Mouse (Mus musculus) gastrocnemius, adult 8-10 months (tissue): Measurements from ENCODE around the gene Fam20b. TPM values are rescaled to one million over a fixed set of nuclear protein-coding genes. Genes with fewer than 3 reads are reported as not detected.
"Not testable (repeated sequence)": the region's sequence is repeated elsewhere in the genome, so short reads cannot be mapped to it uniquely, and the experiment has no call there.

Experiments
- DNase-seq, 2 experiments: peaks; one replicate each; pipeline ENCODE4 v3.0.0; 2022; ENCODE audit warnings: low spot score in 2 of 2
- total RNA-seq, 4 experiments: library from RNA; stranded (reverse); gene quantifications; 2 replicates each; pipeline ENCODE4 v1.2.4; 2022

Fam20b gene
- total RNA-seq, 4 experiments from 2014 or later: 28.2 to 50.5 (median 34.6) TPM

GRCm38 (mm10) chr1:156672720-156673475, 46.0 kb downstream of the Fam20b start:
- no peak for DNase-seq

- no peak for DNase-seq
Observed at GRCm38 (mm10) chr1:156671921-156672320, 47.0 kb downstream of the Fam20b start.

GRCm38 (mm10) chr1:156669208-156669983, 49.5 kb downstream of the Fam20b start:
- DNase-seq: no peak

GRCm38 (mm10) chr1:156668602-156669001, 50.3 kb downstream of the Fam20b start:
- no peak for DNase-seq

- no peak for DNase-seq
Observed at GRCm38 (mm10) chr1:156667141-156667926, 51.6 kb downstream of the Fam20b start.

GRCm38 (mm10) chr1:156665777-156666176, 53.1 kb downstream of the Fam20b start:
- no peak for DNase-seq

GRCm38 (mm10) chr1:156660660-156661236, 58.1 kb downstream of the Fam20b start:
- not testable (repeated sequence) for DNase-seq

GRCm38 (mm10) chr1:156659906-156660659, 58.8 kb downstream of the Fam20b start:
- no peak for DNase-seq

GRCm38 (mm10) chr1:156658676-156659075, 60.2 kb downstream of the Fam20b start:
- no peak for DNase-seq

- DNase-seq: no peak
Observed at GRCm38 (mm10) chr1:156657523-156657922, 61.4 kb downstream of the Fam20b start.

GRCm38 (mm10) chr1:156654735-156655530, 64.0 kb downstream of the Fam20b start:
- DNase-seq: no peak

- no peak for DNase-seq
Observed at GRCm38 (mm10) chr1:156652189-156652822, 66.6 kb downstream of the Fam20b start.

- no peak for DNase-seq
Observed at GRCm38 (mm10) chr1:156650631-156651030, 68.3 kb downstream of the Fam20b start.

- no peak for DNase-seq
Observed at GRCm38 (mm10) chr1:156648705-156649104, 70.2 kb downstream of the Fam20b start.

GRCm38 (mm10) chr1:156645971-156646370, 72.9 kb downstream of the Fam20b start:
- DNase-seq: no peak

GRCm38 (mm10) chr1:156644780-156645523, 73.9 kb downstream of the Fam20b start:
- DNase-seq: no peak

GRCm38 (mm10) chr1:156644061-156644460, 74.8 kb downstream of the Fam20b start:
- DNase-seq: no peak

- no peak for DNase-seq
Observed at GRCm38 (mm10) chr1:156642813-156643212, 76.1 kb downstream of the Fam20b start.

GRCm38 (mm10) chr1:156641808-156642207, 77.1 kb downstream of the Fam20b start:
- DNase-seq: no peak
